Mouse (Mus musculus) lung, embryonic 15.5 days (tissue): ENCODE results near the gene Psors1c2. TPM values are rescaled to one million over a fixed set of nuclear protein-coding genes. Genes with fewer than 3 reads are reported as not detected.

Experiments used
- ATAC-seq: fragments of 200-750 bp; cut with Nextera tagmentation; 2 replicates; pipeline ENCODE4 v1.8.0; 2017; ENCODE audit warnings: moderate number of reproducible peaks, borderline replicate concordance; ENCODE audit not compliant: low FRiP score, low TSS enrichment; ENCODE audit errors: extremely low read depth
- H3K27ac ChIP-seq: fragments of 300-500 bp; sonication (generic); 2 replicates; pipeline ENCODE4 v1.5.1; 2015; ENCODE audit warnings: moderate library complexity, mild to moderate bottlenecking, inconsistent platforms
- H3K27me3 ChIP-seq: fragments of 300-500 bp; sonication (generic); 2 replicates; pipeline ENCODE4 v1.6.1; 2015; ENCODE audit warnings: inconsistent platforms
- H3K36me3 ChIP-seq: fragments of 300-500 bp; sonication (generic); 2 replicates; pipeline ENCODE4 v1.6.1; 2015; ENCODE audit warnings: inconsistent platforms
- H3K4me1 ChIP-seq: fragments of 300-500 bp; sonication (generic); 2 replicates; pipeline ENCODE4 v1.6.1; 2015; ENCODE audit warnings: inconsistent platforms
- H3K4me2 ChIP-seq: fragments of 300-500 bp; sonication (generic); 2 replicates; pipeline ENCODE4 v1.6.1; 2015; ENCODE audit warnings: inconsistent platforms, mild to moderate bottlenecking, moderate library complexity
- H3K4me3 ChIP-seq: fragments of 300-500 bp; sonication (generic); 2 replicates; pipeline ENCODE4 v1.5.1; 2015; ENCODE audit warnings: mild to moderate bottlenecking, inconsistent platforms
- H3K9ac ChIP-seq: fragments of 300-500 bp; sonication (generic); 2 replicates; pipeline ENCODE4 v1.6.1; 2015; ENCODE audit warnings: inconsistent platforms
- H3K9me3 ChIP-seq: fragments of 300-500 bp; sonication (generic); 2 replicates; pipeline ENCODE4 v1.6.1; 2016; ENCODE audit warnings: inconsistent platforms
- WGBS: fragments of 180-500 bp; shearing (Covaris S2); methylation state at CpG from one replicate; pipeline ENCODE4 v1.1.7; 2015; 5-methylcytosine and 5-hydroxymethylcytosine counted together
- polyA plus RNA-seq: library from polyadenylated mRNA; unstranded; fragments of >200 nt; fragmentation: Nextera tagmentation; extraction: Ambion mirVana; gene quantifications from 2 replicates; pipeline ENCODE4 v1.2.1, GENCODE M21; 2015

Psors1c2 gene
- polyA plus RNA-seq, 1 experiment from 2014 or later, result 1.1 TPM

DNA sequence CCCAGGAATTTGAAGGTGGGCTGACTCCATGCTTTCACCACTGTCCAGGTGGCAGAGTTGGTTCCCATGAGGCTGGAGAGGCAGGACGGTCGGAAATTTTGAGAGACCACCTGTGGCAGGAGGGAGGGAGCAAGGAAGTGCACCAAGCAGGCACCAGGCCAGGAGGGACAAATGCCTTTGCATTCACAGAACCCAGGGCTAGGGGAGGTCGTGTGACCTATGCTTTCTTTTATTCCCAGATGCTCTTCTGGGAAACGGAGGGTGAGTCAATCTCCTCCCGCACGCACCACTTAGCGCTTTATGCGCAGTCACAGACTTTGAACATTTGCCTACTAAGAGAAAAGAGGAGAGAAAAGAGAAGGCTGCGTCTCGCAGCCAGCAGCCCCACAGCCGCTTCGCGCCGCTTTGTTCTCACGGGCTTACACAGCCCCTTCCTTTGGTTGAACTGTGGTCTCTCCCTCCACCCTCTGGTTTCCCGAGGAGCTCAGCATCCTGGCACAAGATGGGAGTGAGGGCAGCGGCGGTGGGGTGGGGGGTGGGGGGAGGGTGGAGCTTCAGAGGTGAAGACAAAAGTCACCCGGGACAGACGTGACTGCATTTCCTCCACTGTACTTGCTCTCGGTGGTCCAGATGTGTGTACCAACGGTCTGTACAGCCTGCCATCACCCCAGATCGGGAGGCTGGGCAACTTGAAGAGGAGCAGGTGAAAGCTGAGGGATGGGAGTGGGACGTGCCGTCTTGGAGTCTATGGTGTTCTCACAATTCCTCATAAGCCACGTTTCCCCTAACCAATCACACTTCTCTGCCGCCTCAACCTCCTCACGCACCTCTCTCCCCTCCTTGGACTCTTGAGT lies 36.3 kb downstream of the Psors1c2 start:
- peak overlapping the region; percentile 21 for H3K4me3 ChIP-seq
- no peaks in the 10 kb centered on the region for H3K9me3 ChIP-seq
- no peak overlapping the region; the same call in 1 of the 2 replicates for H3K9ac ChIP-seq
- H3K36me3 ChIP-seq, result no peaks in the 10 kb centered on the region
- no peak overlapping the region for H3K27ac ChIP-seq
- peak overlapping the region; percentile 50 for H3K4me2 ChIP-seq
- peaks cover 10% of the 10 kb centered on the region; the same call in 1 of the 2 replicates for H3K4me1 ChIP-seq
- WGBS, result 3% methylated on average over 28 of the region's 28 CpGs
- ATAC-seq, result no peak
- peaks cover 34% of the 10 kb centered on the region for H3K27me3 ChIP-seq

DNA sequence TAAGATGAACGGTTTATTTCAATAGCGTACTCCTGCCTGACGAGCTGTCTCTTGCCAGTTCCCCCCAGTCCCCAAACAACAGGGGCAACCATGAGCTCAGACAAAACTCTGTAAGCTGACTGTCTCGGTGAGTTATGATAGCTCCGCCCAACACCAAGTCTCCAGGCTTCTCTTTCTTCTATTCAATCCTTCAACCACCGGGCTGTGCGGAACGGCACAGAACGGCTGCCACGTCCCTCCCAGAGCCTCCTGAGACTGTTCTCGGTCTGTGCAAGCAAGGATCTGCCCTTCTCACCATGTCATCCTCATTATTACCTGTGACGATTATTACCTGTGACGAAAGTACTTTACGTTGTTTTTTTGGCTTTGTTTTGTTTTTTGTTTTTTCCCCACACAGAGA lies 37.8 kb downstream of the Psors1c2 start:
- H3K9ac ChIP-seq, result no peak overlapping the region
- no peak overlapping the region for H3K4me3 ChIP-seq
- no peak overlapping the region for H3K27ac ChIP-seq
- H3K4me2 ChIP-seq, result no peak overlapping the region
- H3K36me3 ChIP-seq, result no peaks in the 10 kb centered on the region
- WGBS, result 75% methylated on average over 14 of the region's 14 CpGs
- ATAC-seq, result no peak
- peaks cover 10% of the 10 kb centered on the region; the same call in 1 of the 2 replicates for H3K4me1 ChIP-seq
- peaks cover 34% of the 10 kb centered on the region for H3K27me3 ChIP-seq
- no peaks in the 10 kb centered on the region for H3K9me3 ChIP-seq

DNA sequence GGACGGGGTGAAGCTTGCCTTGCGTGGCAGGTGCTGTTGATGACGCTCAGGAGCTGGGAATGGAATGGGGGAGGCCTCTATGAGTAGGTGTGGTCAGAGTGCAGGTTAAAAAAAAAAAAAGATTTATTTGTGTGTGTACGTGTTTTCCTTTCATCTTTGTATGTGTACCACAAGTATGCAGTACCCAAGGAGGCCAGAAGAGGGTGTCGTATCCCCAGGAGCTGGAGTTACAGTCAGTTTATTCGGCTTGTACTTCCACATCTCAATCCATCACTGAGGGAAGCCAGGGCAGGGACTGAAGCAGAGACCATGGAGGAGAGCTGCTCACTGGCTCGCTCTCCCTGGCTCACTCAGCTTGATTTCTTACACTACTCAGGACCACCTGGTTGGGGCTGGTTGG lies 38.5 kb downstream of the Psors1c2 start:
- Histone ChIP-seq H3K27ac (no peak overlapping the region), H3K9ac (no peak overlapping the region), H3K27me3 (peaks cover 34% of the 10 kb centered on the region), H3K4me2 (no peak overlapping the region), H3K9me3 (no peaks in the 10 kb centered on the region), H3K4me3 (no peak overlapping the region), H3K36me3 (no peaks in the 10 kb centered on the region), H3K4me1 (peaks cover 10% of the 10 kb centered on the region; the same call in 1 of the 2 replicates)
- ATAC-seq, result no peak
- 95% methylated on average over 7 of the region's 7 CpGs for WGBS

DNA sequence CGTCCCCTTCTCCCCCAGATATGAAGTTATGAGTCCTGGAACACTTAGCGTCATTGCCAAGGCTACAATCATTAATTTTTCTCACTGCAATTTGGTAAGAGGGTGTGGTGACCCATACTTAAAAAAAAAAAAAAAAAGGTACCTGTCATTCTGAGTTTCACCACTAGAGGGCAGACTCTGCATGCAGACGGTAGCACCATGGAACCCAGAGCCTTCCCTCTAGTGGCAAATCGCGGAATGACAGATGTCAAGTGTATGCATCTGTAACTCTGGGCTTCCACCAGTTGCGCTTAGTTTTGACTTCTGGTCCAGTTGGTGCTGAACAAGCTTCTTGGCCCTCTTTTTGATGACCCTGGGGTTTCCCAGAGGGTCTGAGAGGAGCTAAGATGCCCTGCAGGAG lies 45.2 kb downstream of the Psors1c2 start:
- Histone ChIP-seq H3K9ac (no peak overlapping the region), H3K4me3 (no peak overlapping the region), H3K27me3 (peaks cover 4% of the 10 kb centered on the region; the same call in 1 of the 2 replicates), H3K36me3 (no peaks in the 10 kb centered on the region), H3K4me2 (no peak overlapping the region), H3K27ac (no peak overlapping the region), H3K9me3 (no peaks in the 10 kb centered on the region), H3K4me1 (no peaks in the 10 kb centered on the region)
- WGBS, result 18% methylated on average over 6 of the region's 6 CpGs
- no peak for ATAC-seq

DNA sequence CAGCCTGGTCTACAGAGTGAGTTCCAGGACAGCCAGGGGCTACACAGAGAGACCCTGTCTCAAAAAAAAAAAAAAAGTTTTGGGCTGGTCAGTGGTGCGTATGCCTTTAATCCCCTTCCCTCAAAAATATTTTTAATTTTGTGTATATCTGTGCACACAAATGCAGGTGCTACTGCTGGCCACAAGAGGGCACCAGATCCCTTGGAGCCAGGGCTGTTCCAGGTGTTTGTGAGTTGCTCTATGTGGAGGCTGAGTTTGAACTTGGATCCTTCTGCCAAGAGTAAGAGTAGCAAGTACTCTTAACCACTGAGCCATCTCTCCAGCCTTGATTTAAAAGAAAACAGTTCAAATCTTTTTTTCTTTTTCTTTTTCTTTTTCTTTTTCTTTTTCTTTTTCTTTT lies 49.9 kb downstream of the Psors1c2 start:
- H3K4me2 ChIP-seq, result no peak overlapping the region
- no peaks in the 10 kb centered on the region for H3K9me3 ChIP-seq
- no peak overlapping the region for H3K27ac ChIP-seq
- H3K27me3 ChIP-seq, result no peaks in the 10 kb centered on the region
- no peak for ATAC-seq
- H3K36me3 ChIP-seq, result no peaks in the 10 kb centered on the region
- no peak overlapping the region for H3K4me3 ChIP-seq
- H3K9ac ChIP-seq, result no peak overlapping the region
- H3K4me1 ChIP-seq, result no peaks in the 10 kb centered on the region
- WGBS, result 83% methylated on average over 1 of the region's 1 CpGs

Other genes with a start within 250 kb of the Psors1c2 start
- gene H2-Q1, start 212.8 kb upstream of the Psors1c2 start, polyA plus RNA-seq, result 0.20 and 0.24 TPM in 2 replicates
- 6.6 and 7.1 TPM in 2 replicates for gene H2-Q2, start 191.0 kb upstream of the Psors1c2 start, polyA plus RNA-seq
- 6.3 and 7.6 TPM in 2 replicates for gene H2-Q4, start 153.6 kb upstream of the Psors1c2 start, polyA plus RNA-seq
- gene H2-Q6, start 108.4 kb upstream of the Psors1c2 start, polyA plus RNA-seq, result 0.76 and 1.1 TPM in 2 replicates
- 6.9 and 8.3 TPM in 2 replicates for gene H2-Q7, start 94.0 kb upstream of the Psors1c2 start, polyA plus RNA-seq
- gene H2-Q10, start 63.1 kb upstream of the Psors1c2 start, polyA plus RNA-seq, result 0.64 and 1.7 TPM in 2 replicates
- gene Pou5f1, start 27.2 kb upstream of the Psors1c2 start, polyA plus RNA-seq, result 0.11 and 0.14 TPM in 2 replicates
- gene Tcf19, start 16.4 kb upstream of the Psors1c2 start, polyA plus RNA-seq, result 92.0 and 92.1 TPM in 2 replicates
- 21.2 and 23.3 TPM in 2 replicates for gene Cchcr1, start 16.1 kb upstream of the Psors1c2 start, polyA plus RNA-seq
- 0.08 TPM in 1 of 2 replicates, not detected in the other for gene Cdsn, start 18.9 kb downstream of the Psors1c2 start, polyA plus RNA-seq
- gene 2300002M23Rik, start 34.2 kb downstream of the Psors1c2 start, polyA plus RNA-seq, result 0.30 TPM in 1 of 2 replicates, not detected in the other
- 111 and 121 TPM in 2 replicates for gene Sfta2, start 68.3 kb downstream of the Psors1c2 start, polyA plus RNA-seq
- gene Gm9573, start 93.4 kb downstream of the Psors1c2 start, polyA plus RNA-seq, result not detected in 2 replicates
- gene Mucl3, start 110.5 kb downstream of the Psors1c2 start, polyA plus RNA-seq, result 1.2 and 1.3 TPM in 2 replicates
- 20.7 and 22.4 TPM in 2 replicates for gene Vars2, start 134.4 kb downstream of the Psors1c2 start, polyA plus RNA-seq
- 48.8 and 49.9 TPM in 2 replicates for gene Gtf2h4, start 140.5 kb downstream of the Psors1c2 start, polyA plus RNA-seq
- 46.8 and 51.9 TPM in 2 replicates for gene Ddr1, start 171.4 kb downstream of the Psors1c2 start, polyA plus RNA-seq